Mouse (Mus musculus): ENCODE data around the gene Prepl. TPM values are rescaled to one million over a fixed set of nuclear protein-coding genes. Genes with fewer than 3 reads are reported as not detected.

The Prepl gene
- 301 TPM for polyA plus RNA-seq (2015; fragmentation: Illumina TruSeq; extraction: RNeasy Lipid Tissue Mini Kit (QIAGEN cat#74804); ENCODE audit: low read depth, low replicate concordance)

DNA sequence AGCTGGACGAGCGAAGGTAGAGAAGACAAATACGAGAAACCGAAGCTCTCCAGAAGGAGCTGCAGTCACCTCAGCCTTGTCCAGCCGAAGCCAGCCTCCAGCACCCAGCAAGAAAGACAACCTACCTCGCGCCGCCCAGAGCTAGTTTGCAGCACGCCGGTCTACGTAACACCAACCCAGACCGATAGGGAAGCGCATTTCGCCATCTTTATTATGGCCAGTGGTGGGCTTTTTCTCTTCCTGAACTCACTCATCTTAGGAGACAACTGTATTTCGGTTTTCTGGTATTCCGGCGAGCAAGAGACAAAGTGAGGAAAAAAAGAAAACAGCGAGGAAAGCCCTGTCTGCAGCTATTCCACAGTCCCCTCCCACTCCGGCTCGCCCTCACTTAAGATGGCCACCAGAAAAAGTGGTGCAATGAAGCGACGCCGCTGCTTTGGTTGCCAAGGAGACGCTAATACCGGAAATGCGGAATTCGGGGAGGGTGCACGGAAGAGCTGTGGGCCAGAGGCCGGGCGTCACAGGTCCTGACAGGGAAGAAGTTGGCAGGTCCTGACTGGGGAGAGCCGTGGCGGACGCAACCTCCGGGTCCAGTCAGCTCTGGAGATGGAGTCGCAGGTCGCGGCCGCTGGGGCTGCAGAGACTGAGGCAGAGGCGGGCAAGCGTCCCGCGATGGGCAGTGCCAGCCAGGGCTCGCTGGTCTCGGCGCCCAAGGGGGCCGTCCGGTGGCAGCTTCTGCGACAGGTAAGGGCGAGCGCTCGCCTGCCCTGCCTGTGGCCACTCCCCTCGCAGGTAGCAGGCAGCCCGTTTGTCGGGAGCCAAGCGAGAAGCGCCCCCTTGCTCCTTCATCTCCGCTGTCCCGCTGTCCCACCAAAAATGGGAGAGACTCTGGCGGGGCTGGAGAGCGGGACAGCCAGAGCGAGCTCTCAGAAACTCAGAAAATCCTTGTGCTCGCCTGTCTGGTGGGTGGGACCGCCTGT lies at the start of gene Prepl, which contains the start of gene Camkmt:
Prepl (minus strand) TSS at position 122 of the 980 bp plus-strand sequence.
Camkmt (plus strand) TSS at position 433 of the 980 bp plus-strand sequence.

DNA sequence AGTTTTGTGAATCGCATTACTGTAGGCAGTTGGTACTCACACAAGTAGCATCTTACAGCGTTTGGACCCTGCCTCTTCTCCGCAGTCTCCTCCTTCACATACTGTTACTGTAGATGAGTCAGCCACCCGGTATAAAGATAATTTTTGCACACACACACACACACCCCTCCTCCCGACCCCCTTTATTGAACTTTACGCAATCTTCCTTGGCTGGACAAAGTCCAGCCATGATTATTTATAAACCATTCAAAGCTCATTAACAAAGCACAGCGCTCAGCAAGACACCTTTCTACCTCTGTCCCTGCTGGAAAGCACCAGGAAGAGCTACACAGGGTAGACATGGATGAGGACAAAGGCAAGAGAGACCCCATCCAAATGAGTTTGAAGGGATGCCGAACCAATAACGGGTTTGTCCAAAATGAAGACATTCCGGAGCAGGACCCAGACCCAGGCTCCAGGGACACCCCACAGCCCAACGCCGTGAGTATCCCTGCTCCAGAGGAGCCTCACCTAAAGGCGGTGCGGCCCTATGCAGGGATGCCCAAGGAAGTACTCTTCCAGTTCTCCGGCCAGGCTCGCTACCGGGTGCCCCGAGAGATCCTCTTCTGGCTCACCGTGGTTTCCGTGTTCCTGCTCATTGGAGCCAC lies 61.8 kb downstream of the Prepl start, which contains the start of gene Slc3a1:
Slc3a1 (plus strand) TSS at position 284 of the 647 bp plus-strand sequence.

Other genes with a start within 250 kb of the Prepl start
- gene Ppm1b, start 133.5 kb downstream of the Prepl start, polyA plus RNA-seq (2015; fragmentation: Illumina TruSeq; extraction: RNeasy Lipid Tissue Mini Kit (QIAGEN cat#74804); ENCODE audit: low read depth, low replicate concordance) = 108 TPM
- not detected for gene Slc3a1, start 61.9 kb downstream of the Prepl start, polyA plus RNA-seq (2015; fragmentation: Illumina TruSeq; extraction: RNeasy Lipid Tissue Mini Kit (QIAGEN cat#74804); ENCODE audit: low read depth, low replicate concordance)
- gene Camkmt, start 311 bp upstream of the Prepl start, polyA plus RNA-seq (2015; fragmentation: Illumina TruSeq; extraction: RNeasy Lipid Tissue Mini Kit (QIAGEN cat#74804); ENCODE audit: low read depth, low replicate concordance) = 12.6 TPM